Mouse (Mus musculus) intestine, embryonic 16.5 days (tissue): ENCODE data around the gene Dst. TPM values are rescaled to one million over a fixed set of nuclear protein-coding genes. Genes with fewer than 3 reads are reported as not detected.

ENCODE experiments used
- ATAC-seq: fragments of 200-750 bp; cut with Nextera tagmentation; 2 replicates; pipeline ENCODE4 v1.8.0; 2017; ENCODE audit warnings: moderate TSS enrichment, moderate library complexity
- H3K27ac ChIP-seq: fragments of 300-500 bp; sonication (generic); 2 replicates; pipeline ENCODE4 v1.5.1; 2014; ENCODE audit warnings: mild to moderate bottlenecking, low read length
- H3K27me3 ChIP-seq: fragments of 300-500 bp; sonication (generic); replicated peaks from 2 replicates; pipeline ENCODE4 v1.6.1; 2014; ENCODE audit warnings: low read length, control low read depth, mixed read lengths; ENCODE audit not compliant: control insufficient read depth, insufficient read depth
- H3K36me3 ChIP-seq: fragments of 300-500 bp; sonication (generic); 2 replicates; pipeline ENCODE4 v1.6.1; 2014; ENCODE audit warnings: low read length, control low read depth; ENCODE audit not compliant: control insufficient read depth, insufficient read depth
- H3K4me1 ChIP-seq: fragments of 300-500 bp; sonication (generic); 2 replicates; pipeline ENCODE4 v1.6.1; 2014; ENCODE audit warnings: low read length, control low read depth, mixed read lengths; ENCODE audit not compliant: control insufficient read depth, insufficient read depth
- H3K4me2 ChIP-seq: fragments of 300-500 bp; sonication (generic); 2 replicates; pipeline ENCODE4 v1.6.1; 2014; ENCODE audit warnings: low read depth, low read length, control low read depth
- H3K4me3 ChIP-seq: fragments of 300-500 bp; sonication (generic); 2 replicates; pipeline ENCODE4 v1.5.1; 2014; ENCODE audit warnings: mild to moderate bottlenecking, low read length
- H3K9ac ChIP-seq: fragments of 300-500 bp; sonication (generic); 2 replicates; pipeline ENCODE4 v1.6.1; 2014; ENCODE audit warnings: low read depth, low read length
- H3K9me3 ChIP-seq: fragments of 300-500 bp; sonication (generic); 2 replicates; pipeline ENCODE4 v1.6.1; 2016; ENCODE audit warnings: low read length, control low read depth; ENCODE audit not compliant: control insufficient read depth
- WGBS: fragments of 180-500 bp; shearing (Covaris S2); extraction: QIAGEN DNeasy Blood & Tissue Kit; methylation state at CpG from one replicate; pipeline ENCODE4 v1.1.7; 2014; 5-methylcytosine and 5-hydroxymethylcytosine counted together
- polyA plus RNA-seq: library from polyadenylated mRNA; unstranded; fragments of >200 nt; fragmentation: Nextera tagmentation; extraction: Ambion mirVana; gene quantifications from 2 replicates; pipeline ENCODE4 v1.2.1, GENCODE M21; 2015

The Dst gene
- polyA plus RNA-seq, 1 experiment from 2014 or later, result 15.1 TPM

- H3K27me3 ChIP-seq, result no peaks in the 10 kb centered on the region
- H3K4me3 ChIP-seq, result no peak overlapping the region
- 87% methylated on average over 6 of the region's 6 CpGs for WGBS
- no peak overlapping the region for H3K27ac ChIP-seq
- H3K4me2 ChIP-seq, result no peak overlapping the region
- H3K4me1 ChIP-seq, result no peaks in the 10 kb centered on the region
- H3K9ac ChIP-seq, result no peak overlapping the region
- H3K9me3 ChIP-seq, result no peaks in the 10 kb centered on the region
- no peaks in the 10 kb centered on the region for H3K36me3 ChIP-seq
- no peak for ATAC-seq
Measured at GRCm38 (mm10) chr1:33991067-33991466, 83.0 kb downstream of the Dst start.

GRCm38 (mm10) chr1:33992810-33993209 lies 84.8 kb downstream of the Dst start:
- 74% methylated on average over 11 of the region's 11 CpGs for WGBS
- no peak for ATAC-seq

GRCm38 (mm10) chr1:33994201-33994600 lies 86.2 kb downstream of the Dst start:
- Histone ChIP-seq H3K27ac (no peak overlapping the region), H3K4me3 (no peak overlapping the region), H3K4me1 (no peaks in the 10 kb centered on the region), H3K9ac (no peak overlapping the region), H3K9me3 (no peaks in the 10 kb centered on the region), H3K36me3 (no peaks in the 10 kb centered on the region), H3K27me3 (no peaks in the 10 kb centered on the region), H3K4me2 (no peak overlapping the region)
- ATAC-seq, result no peak
- 59% methylated on average over 9 of the region's 9 CpGs for WGBS

More at GRCm38 (mm10) chr1:33992810-33993209, 84.8 kb downstream of the Dst start:
- Histone ChIP-seq H3K36me3 (no peaks in the 10 kb centered on the region), H3K27ac (no peak overlapping the region), H3K9ac (no peak overlapping the region), H3K4me2 (no peak overlapping the region), H3K4me3 (no peak overlapping the region), H3K9me3 (no peaks in the 10 kb centered on the region), H3K4me1 (no peaks in the 10 kb centered on the region), H3K27me3 (no peaks in the 10 kb centered on the region)

- H3K36me3 ChIP-seq, result no peaks in the 10 kb centered on the region
- no peak overlapping the region for H3K27ac ChIP-seq
- 89% methylated on average over 6 of the region's 6 CpGs for WGBS
- H3K9ac ChIP-seq, result no peak overlapping the region
- no peak overlapping the region for H3K4me3 ChIP-seq
- no peaks in the 10 kb centered on the region for H3K9me3 ChIP-seq
- H3K4me2 ChIP-seq, result no peak overlapping the region
- no peaks in the 10 kb centered on the region for H3K4me1 ChIP-seq
- H3K27me3 ChIP-seq, result no peaks in the 10 kb centered on the region
- ATAC-seq, result no peak
Measured at GRCm38 (mm10) chr1:33995386-33995785, 87.4 kb downstream of the Dst start.

GRCm38 (mm10) chr1:33996105-33996887 lies 88.3 kb downstream of the Dst start:
- Histone ChIP-seq H3K36me3 (no peaks in the 10 kb centered on the region), H3K4me2 (no peak overlapping the region), H3K27me3 (no peaks in the 10 kb centered on the region), H3K4me3 (no peak overlapping the region), H3K27ac (no peak overlapping the region), H3K9ac (no peak overlapping the region), H3K9me3 (no peaks in the 10 kb centered on the region), H3K4me1 (no peaks in the 10 kb centered on the region)
- 76% methylated on average over 5 of the region's 5 CpGs for WGBS
- no peak for ATAC-seq

GRCm38 (mm10) chr1:34002321-34002720 lies 94.3 kb downstream of the Dst start:
- WGBS, result 92% methylated on average over 4 of the region's 4 CpGs
- no peaks in the 10 kb centered on the region for H3K9me3 ChIP-seq
- H3K27ac ChIP-seq, result no peak overlapping the region
- ATAC-seq, result no peak
- peaks cover 7% of the 10 kb centered on the region; the same call in 1 of the 2 replicates for H3K4me1 ChIP-seq
- no peak overlapping the region for H3K4me3 ChIP-seq
- H3K27me3 ChIP-seq, result no peaks in the 10 kb centered on the region
- no peak overlapping the region for H3K9ac ChIP-seq
- no peaks in the 10 kb centered on the region for H3K36me3 ChIP-seq
- H3K4me2 ChIP-seq, result no peak overlapping the region

GRCm38 (mm10) chr1:34002970-34003369 lies 94.9 kb downstream of the Dst start:
- Histone ChIP-seq H3K4me3 (no peak overlapping the region), H3K27ac (no peak overlapping the region), H3K4me1 (peaks cover 7% of the 10 kb centered on the region; the same call in 1 of the 2 replicates), H3K36me3 (no peaks in the 10 kb centered on the region), H3K9ac (no peak overlapping the region), H3K4me2 (no peak overlapping the region), H3K27me3 (no peaks in the 10 kb centered on the region), H3K9me3 (no peaks in the 10 kb centered on the region)
- ATAC-seq, result no peak
- 31% methylated on average over 9 of the region's 9 CpGs for WGBS

GRCm38 (mm10) chr1:34005238-34005725 lies 97.3 kb downstream of the Dst start:
- Histone ChIP-seq H3K27me3 (no peaks in the 10 kb centered on the region), H3K4me2 (peak overlapping the region; percentile 81), H3K36me3 (no peaks in the 10 kb centered on the region), H3K9ac (no peak overlapping the region), H3K27ac (peak overlapping the region; percentile 56; the same call in 1 of the 2 replicates), H3K9me3 (no peaks in the 10 kb centered on the region), H3K4me3 (peak overlapping the region; percentile 50), H3K4me1 (peaks cover 7% of the 10 kb centered on the region; the same call in 1 of the 2 replicates)
- WGBS, result 10% methylated on average over 10 of the region's 10 CpGs
- peak; percentile 62 for ATAC-seq

GRCm38 (mm10) chr1:34005726-34006638 lies 98.0 kb downstream of the Dst start:
- Histone ChIP-seq H3K4me1 (peaks cover 10% of the 10 kb centered on the region; the same call in 1 of the 2 replicates), H3K9me3 (no peaks in the 10 kb centered on the region), H3K9ac (peak overlapping the region; percentile 56; the same call in 1 of the 2 replicates), H3K4me3 (peak overlapping the region; percentile 50), H3K36me3 (no peaks in the 10 kb centered on the region), H3K27ac (peak overlapping the region; percentile 56; the same call in 1 of the 2 replicates), H3K27me3 (no peaks in the 10 kb centered on the region), H3K4me2 (peak overlapping the region; percentile 81)
- WGBS, result 2% methylated on average over 29 of the region's 29 CpGs
- peak; percentile 79 for ATAC-seq
